Mouse (Mus musculus): ENCODE measurements around the gene Rpl29.

DNA sequence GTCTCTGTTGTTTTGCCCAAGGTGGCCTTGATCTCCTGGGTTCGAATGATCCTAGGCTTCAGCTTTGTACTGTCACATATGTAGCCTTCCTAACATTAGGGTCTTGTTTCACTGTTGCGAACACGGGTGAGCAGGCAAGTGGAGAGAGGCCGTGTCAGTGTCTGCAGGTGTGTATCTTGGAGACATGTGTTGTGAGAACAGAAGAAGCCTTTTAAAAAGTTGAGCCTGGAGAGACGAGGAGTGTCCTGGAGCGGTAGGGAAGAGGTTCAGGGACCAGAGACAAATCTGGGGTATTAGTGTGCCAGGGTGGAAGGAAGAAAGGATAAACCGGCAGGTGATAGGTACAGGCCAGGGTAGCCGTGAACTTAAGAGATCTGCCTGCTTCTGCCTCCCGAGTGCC is 48.8 kb downstream of the Rpl29 start:
- TF ChIP-seq CTCF (IDR thresholded peaks at IDR 0.05; ENCODE audit: borderline replicate concordance, insufficient read depth, low read depth, low read length) (no peak), POLR2A (IDR thresholded peaks at IDR 0.05; ENCODE audit: borderline replicate concordance, insufficient read depth, low read length) (no peak)
